ENCODE assay signal across 12 mouse cellular contexts in the genomic region with DNA sequence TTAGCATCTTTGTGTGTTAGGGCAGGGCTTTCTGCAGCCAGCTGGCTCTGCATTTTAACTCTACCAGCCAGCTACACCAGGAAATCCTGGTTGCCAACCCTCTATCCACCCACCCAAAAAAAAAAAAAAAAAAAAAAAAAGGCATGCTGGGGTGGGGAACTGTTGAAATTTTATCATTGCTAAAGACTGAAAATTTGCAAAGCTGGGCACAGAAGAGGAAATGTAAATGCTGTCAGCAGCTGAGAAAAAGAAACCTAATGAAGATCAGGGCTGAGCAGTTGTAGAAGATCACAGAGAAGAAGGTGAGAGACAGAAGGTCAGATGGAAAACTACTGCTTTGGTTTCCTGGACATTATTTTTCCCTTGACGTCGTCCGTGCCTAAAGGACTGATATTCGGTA. TPM values are rescaled to one million over a fixed set of nuclear protein-coding genes. Genes with fewer than 3 reads are reported as not detected.
"Had no signal": no experiment of that assay in that cellular context is flagged by ENCODE, and none has a peak within 500 bp of the region (broad histone marks: within the 10 kb centered on the region; RNA-seq: fewer than 3 reads in every experiment).

No protein-coding gene starts in this region.

RNA-seq across cellular contexts. Expression of a gene that starts 10.9 kb away (rescaled TPM):
- total RNA-seq: forebrain, postnatal 0 days had no signal

RNA-seq across cellular contexts. Expression of a gene that starts 36.1 kb away (rescaled TPM):
- total RNA-seq: forebrain, postnatal 0 days; gastrocnemius, adult 18-20 months; gastrocnemius, adult 2 months; gastrocnemius, adult 8-10 months; gastrocnemius, postnatal 10 days; gastrocnemius, postnatal 14 days; gastrocnemius, postnatal 25 days; gastrocnemius, postnatal 36 days; gastrocnemius, postnatal 4 days; heart, adult 18-20 months; heart, adult 2 months; heart, adult 8-10 months had no signal
